Mouse (Mus musculus): ENCODE measurements around the gene Klk1b27.

- no peak for TF ChIP-seq FLI1 (IDR thresholded peaks at IDR 0.05; ENCODE audit: low read length)
- TF ChIP-seq GATA1 (IDR thresholded peaks at IDR 0.05; ENCODE audit: borderline replicate concordance, low read length): no peak
Observed at GRCm38 (mm10) chr7:44004847-44005246, 47.2 kb upstream of the Klk1b27 start.

All from megakaryocyte, embryonic 14.5 days (primary cell).